Mouse (Mus musculus) limb, embryonic 10.5 days (tissue): ENCODE measurements around the gene Spdef. TPM values are rescaled to one million over a fixed set of nuclear protein-coding genes. Genes with fewer than 3 reads are reported as not detected.
A peak's percentile ranks its signal among the peaks of the same experiment; 100 is the strongest.

ENCODE experiments used
- DNase-seq: peaks from one replicate; pipeline ENCODE4 v3.0.0-alpha.2; 2017; ENCODE audit warnings: low spot score
- H3K27ac ChIP-seq: fragments of 300-500 bp; sonication (generic); 2 replicates; pipeline ENCODE4 v1.5.1; 2016; ENCODE audit warnings: mild to moderate bottlenecking
- H3K27me3 ChIP-seq: fragments of 300-500 bp; sonication (generic); 2 replicates; pipeline ENCODE4 v1.6.1; 2016; ENCODE audit warnings: low read depth, mild to moderate bottlenecking; ENCODE audit not compliant: poor library complexity, severe bottlenecking
- H3K36me3 ChIP-seq: fragments of 300-500 bp; sonication (generic); 2 replicates; pipeline ENCODE4 v1.6.1; 2016; ENCODE audit warnings: mild to moderate bottlenecking, moderate library complexity
- H3K4me1 ChIP-seq: fragments of 300-500 bp; sonication (generic); 2 replicates; pipeline ENCODE4 v1.6.1; 2016
- H3K4me3 ChIP-seq: fragments of 300-500 bp; sonication (generic); 2 replicates; pipeline ENCODE4 v1.5.1; 2016; ENCODE audit warnings: mild to moderate bottlenecking, moderate library complexity
- H3K9me3 ChIP-seq: fragments of 300-500 bp; sonication (generic); replicated peaks from 2 replicates; pipeline ENCODE4 v1.6.1; 2016; ENCODE audit warnings: mild to moderate bottlenecking
- WGBS: fragments of 180-500 bp; shearing (Covaris S2); methylation state at CpG from one replicate; pipeline ENCODE4 v1.1.7; 2016; 5-methylcytosine and 5-hydroxymethylcytosine counted together
- polyA plus RNA-seq: library from polyadenylated mRNA; unstranded; fragments of >200 nt; fragmentation: Nextera tagmentation; extraction: Ambion mirVana; gene quantifications from 2 replicates; pipeline ENCODE4 v1.2.1, GENCODE M21; 2016

Spdef gene
- polyA plus RNA-seq = 0.26 TPM in 1 of 2 replicates, not detected in the other

DNA sequence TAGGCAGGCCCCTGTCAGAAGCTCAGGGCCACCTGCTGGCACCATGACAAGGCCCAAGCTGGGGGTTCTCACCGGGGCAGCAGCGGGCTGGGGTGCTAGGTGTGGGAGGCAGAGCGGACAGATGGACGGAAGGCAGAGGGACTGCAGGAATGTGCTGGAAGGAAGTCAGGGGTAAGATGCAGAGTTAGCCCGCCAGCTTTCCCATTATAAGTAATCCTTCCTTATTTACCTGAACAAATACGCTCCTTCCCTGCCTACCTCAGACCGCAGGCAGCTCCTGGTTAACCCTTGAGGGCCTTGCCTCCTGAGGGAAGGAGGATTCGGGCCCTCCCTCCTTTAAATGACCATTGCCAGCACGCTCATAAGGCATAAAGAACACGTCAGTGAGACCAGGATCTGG is at the start of gene Spdef:
TSS of gene Spdef (minus strand) at position 186 of the 400 bp plus-strand sequence.
- peak within 1 kb of the TSS; percentile 38 for H3K27ac ChIP-seq
- no peaks in the 10 kb centered on the region for H3K9me3 ChIP-seq
- no peaks in the 10 kb centered on the region for H3K27me3 ChIP-seq
- H3K4me3 ChIP-seq = 0 out of 2 replicates have a peak within 1 kb of the TSS, but pooled peaks have one; percentile 3
- WGBS = 87% methylated on average over 10 of the region's 10 CpGs
- H3K36me3 ChIP-seq = no peaks in the 10 kb centered on the region
- H3K4me1 ChIP-seq = peaks cover 38% of the 10 kb centered on the region
- DNase-seq = no peak

DNA sequence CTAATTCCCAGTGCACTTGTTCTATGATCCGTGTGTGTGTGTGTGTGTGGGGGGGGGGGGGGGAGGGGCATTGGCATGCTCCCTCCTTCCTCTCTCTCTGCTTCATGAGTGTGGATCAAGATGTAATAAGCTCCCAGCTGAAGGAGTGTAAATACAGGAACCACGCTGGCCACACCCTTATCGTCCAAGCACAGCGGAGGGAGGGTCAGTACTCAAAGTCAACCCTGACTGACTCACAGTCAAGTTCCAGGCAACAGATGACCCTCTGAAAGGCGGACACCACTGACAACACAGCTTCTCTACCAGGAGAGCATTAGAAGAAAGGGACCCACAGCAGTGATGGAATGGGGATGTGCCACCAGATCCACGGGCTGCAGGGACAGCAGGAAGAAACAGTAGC is 49.1 kb upstream of the Spdef start:
- Histone ChIP-seq H3K4me3 (no peak overlapping the region), H3K27me3 (no peaks in the 10 kb centered on the region), H3K4me1 (peaks cover 10% of the 10 kb centered on the region), H3K9me3 (no peaks in the 10 kb centered on the region), H3K36me3 (peaks cover 52% of the 10 kb centered on the region), H3K27ac (no peak overlapping the region)
- DNase-seq = no peak
- WGBS = 91% methylated on average over 6 of the region's 6 CpGs

DNA sequence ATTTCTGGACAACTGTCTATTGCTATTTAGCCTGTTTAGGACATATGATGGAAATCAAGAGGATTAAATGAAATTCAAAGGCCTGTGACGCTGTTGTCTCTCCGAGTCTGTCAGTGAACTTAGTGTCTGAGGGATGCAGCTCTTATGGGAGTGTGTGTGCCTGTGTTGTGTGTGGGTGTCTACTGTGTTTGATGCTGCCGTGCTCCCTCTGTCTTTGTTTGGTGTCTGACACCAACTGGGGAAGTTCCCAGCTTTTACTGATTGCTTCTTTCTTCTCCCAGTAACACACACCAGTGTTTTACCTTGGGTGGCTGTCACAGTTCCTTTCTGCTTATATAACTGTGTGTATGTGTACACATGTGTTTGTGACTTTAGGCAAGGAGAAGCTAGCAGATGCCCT is 45.4 kb upstream of the Spdef start:
- peaks cover 13% of the 10 kb centered on the region for H3K4me1 ChIP-seq
- no peak overlapping the region for H3K27ac ChIP-seq
- WGBS = 95% methylated on average over 3 of the region's 3 CpGs
- no peak overlapping the region for H3K4me3 ChIP-seq
- H3K27me3 ChIP-seq = no peaks in the 10 kb centered on the region
- peaks cover 57% of the 10 kb centered on the region for H3K36me3 ChIP-seq
- no peak for DNase-seq
- no peaks in the 10 kb centered on the region for H3K9me3 ChIP-seq

DNA sequence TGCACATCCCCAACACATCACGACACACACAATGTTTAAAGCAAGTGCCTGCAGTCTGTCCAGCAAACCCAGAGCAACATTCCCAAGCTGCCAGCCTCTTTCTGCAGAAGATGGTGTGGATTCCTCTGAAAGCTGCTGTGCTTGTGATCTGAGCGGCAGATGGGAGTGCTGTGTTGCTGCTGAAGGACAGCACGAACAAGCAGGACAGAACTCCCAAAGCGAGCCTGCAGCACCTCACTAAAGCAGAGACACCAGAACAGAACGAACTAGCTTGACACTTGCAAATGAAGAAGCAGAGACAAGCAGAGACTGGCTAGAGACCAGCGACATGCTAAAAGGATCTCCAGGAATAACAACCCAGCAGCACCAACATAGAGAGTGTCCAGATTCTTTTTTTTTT is 42.9 kb upstream of the Spdef start:
- Histone ChIP-seq H3K27me3 (no peaks in the 10 kb centered on the region), H3K27ac (no peak overlapping the region), H3K4me1 (peaks cover 13% of the 10 kb centered on the region), H3K9me3 (no peaks in the 10 kb centered on the region), H3K4me3 (no peak overlapping the region), H3K36me3 (peaks cover 68% of the 10 kb centered on the region)
- WGBS = 86% methylated on average over 6 of the region's 6 CpGs
- no peak for DNase-seq

DNA sequence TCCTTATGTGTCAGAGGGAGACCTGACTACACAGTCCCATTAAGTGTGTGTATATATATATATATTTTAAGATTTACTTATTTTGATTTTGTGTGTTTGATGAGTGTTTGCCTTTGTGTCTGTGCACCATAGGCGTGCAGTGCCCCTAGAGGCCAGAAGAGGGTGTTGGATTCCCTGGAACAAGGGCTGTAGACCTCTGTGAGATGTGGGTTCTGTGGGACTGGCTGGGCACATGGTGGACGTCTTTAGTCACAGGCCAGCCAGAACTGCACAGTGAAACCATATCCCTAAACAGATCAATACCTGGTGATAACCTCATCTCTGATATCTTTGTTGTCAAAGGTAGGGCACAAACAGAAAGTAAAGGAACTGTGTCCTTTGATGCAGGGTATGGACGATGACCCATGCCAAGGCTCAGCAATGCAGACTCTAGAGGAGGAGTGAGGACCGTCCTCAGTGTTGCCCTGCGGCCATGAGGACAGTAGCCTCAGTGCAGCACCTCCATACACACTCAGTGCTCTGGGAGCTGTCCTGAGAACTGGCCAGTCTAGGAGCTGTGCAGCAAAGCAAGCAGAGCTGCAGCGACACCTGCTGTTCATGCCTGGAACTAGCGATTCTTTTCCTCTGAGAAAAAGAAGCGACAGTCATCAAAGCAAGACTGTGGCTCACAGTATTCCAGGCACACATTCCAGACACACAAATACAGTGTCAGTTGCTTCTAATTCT is 40.2 kb upstream of the Spdef start:
- no peak overlapping the region for H3K27ac ChIP-seq
- peaks cover 77% of the 10 kb centered on the region for H3K36me3 ChIP-seq
- no peak overlapping the region for H3K4me3 ChIP-seq
- peak; percentile 81 for DNase-seq
- no peaks in the 10 kb centered on the region for H3K27me3 ChIP-seq
- H3K9me3 ChIP-seq = no peaks in the 10 kb centered on the region; the same call in 1 of the 2 replicates
- peaks cover 13% of the 10 kb centered on the region for H3K4me1 ChIP-seq
- 69% methylated on average over 8 of the region's 8 CpGs for WGBS

DNA sequence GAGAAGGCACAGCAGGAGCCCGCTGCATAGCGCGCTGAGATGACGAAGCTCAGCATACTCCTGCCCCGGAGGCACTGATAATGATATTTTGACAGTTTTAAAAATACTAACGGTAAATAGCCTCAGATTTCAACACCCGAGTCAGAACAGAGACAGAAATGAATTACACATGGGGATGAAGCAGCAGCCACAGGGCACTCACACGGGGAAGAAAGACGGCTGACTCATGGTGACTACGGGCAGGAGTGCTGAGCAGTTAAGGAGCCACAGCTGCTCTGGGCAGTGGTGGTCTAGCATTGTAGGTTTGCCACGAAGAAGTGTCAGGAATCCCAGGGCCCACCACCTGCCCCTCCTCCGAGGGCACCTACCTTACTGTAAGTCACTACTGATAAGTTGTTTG is 38.8 kb upstream of the Spdef start:
- H3K27me3 ChIP-seq = no peaks in the 10 kb centered on the region
- no peak overlapping the region for H3K4me3 ChIP-seq
- no peak overlapping the region for H3K27ac ChIP-seq
- H3K9me3 ChIP-seq = no peaks in the 10 kb centered on the region; the same call in 1 of the 2 replicates
- 93% methylated on average over 12 of the region's 12 CpGs for WGBS
- no peak for DNase-seq
- peaks cover under 1% of the 10 kb centered on the region; the same call in 1 of the 2 replicates for H3K4me1 ChIP-seq
- H3K36me3 ChIP-seq = peaks cover 89% of the 10 kb centered on the region

DNA sequence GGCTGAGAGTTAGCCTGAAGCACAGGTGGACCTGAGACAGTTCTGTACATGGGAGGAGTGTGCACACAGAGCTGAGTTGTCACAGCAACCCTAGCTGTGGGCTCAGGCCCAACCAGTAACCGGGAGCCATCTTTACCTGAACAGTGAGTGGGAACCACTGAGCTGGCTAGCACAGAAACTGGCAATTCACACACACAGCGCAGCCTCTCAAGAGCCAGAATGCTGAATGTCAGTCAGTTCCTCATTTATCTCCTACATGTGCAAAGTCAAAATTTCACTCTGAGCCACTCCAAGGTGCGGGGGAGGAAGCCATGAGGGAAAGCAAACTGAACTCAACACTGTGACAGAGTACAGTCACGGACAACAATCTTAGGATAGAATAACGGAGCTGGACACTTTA is 38.4 kb upstream of the Spdef start:
- Histone ChIP-seq H3K9me3 (no peaks in the 10 kb centered on the region; the same call in 1 of the 2 replicates), H3K36me3 (peaks cover 89% of the 10 kb centered on the region), H3K27ac (no peak overlapping the region), H3K4me1 (no peaks in the 10 kb centered on the region), H3K4me3 (no peak overlapping the region), H3K27me3 (no peaks in the 10 kb centered on the region)
- no peak for DNase-seq
- WGBS = 92% methylated on average over 5 of the region's 5 CpGs

DNA sequence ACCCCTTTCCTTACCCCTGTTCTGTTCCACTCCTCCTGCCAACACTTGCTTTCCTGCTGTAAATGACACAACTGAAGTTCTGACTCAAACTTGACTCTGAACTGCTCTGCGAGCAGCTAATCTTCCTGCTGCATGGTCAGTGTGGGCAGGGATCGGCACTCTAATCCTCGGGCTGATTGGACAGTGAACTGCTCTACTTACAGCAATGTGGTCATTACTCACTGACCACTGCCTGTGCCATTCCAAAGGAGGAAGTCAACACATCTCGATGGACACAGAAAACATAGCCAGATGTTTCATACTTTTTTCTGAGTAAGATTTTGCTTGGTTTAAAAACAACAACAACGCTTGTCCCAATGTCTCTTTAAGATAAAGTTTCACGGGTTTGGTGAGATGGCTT is 36.3 kb upstream of the Spdef start:
- no peak overlapping the region for H3K4me3 ChIP-seq
- H3K27me3 ChIP-seq = no peaks in the 10 kb centered on the region
- WGBS = 97% methylated on average over 6 of the region's 6 CpGs
- peaks cover 84% of the 10 kb centered on the region for H3K36me3 ChIP-seq
- no peak for DNase-seq
- H3K9me3 ChIP-seq = no peaks in the 10 kb centered on the region; the same call in 1 of the 2 replicates
- no peak overlapping the region for H3K27ac ChIP-seq
- H3K4me1 ChIP-seq = no peaks in the 10 kb centered on the region

DNA sequence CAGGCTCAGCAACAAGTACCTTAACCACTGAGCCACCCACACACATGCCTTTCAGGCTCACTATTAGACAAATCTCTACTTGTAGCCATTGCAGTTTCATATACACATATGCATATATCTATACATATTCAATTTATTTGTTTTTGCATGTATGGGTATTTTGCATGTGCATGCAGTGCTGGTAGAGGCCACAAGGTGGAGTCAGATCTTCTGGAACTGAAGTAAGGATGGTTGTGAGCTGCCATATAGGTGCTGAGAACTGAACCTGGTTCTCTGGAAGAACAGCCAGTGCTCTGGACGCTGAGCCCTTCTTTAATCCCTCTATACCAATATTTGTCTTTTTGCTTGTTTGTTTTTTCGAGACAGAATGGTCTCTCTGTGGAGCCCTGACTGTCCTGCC is 35.7 kb upstream of the Spdef start:
- no peak overlapping the region for H3K27ac ChIP-seq
- H3K4me3 ChIP-seq = no peak overlapping the region
- 94% methylated on average over 2 of the region's 2 CpGs for WGBS
- no peaks in the 10 kb centered on the region for H3K27me3 ChIP-seq
- H3K36me3 ChIP-seq = peaks cover 78% of the 10 kb centered on the region
- no peaks in the 10 kb centered on the region; the same call in 1 of the 2 replicates for H3K9me3 ChIP-seq
- no peaks in the 10 kb centered on the region for H3K4me1 ChIP-seq
- DNase-seq = no peak

DNA sequence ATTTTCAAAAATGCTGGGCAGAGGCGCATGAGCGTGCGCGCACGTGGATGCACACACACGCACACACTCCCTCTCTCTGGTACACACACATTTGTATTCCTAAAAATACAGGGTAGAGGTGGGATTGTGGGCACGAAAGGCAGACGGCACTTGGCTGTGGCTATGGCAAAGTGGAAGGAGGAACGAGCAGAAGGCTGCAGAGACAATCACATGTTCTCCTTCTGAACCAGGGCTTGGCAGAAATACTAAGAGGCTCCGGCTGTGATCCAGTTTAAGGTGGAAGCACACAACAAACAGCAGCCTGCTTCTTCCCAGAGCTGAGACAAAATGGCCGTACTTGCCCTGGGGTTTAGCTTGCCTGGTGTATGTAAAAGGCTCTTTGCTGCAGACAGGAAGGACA is 34.1 kb upstream of the Spdef start:
- Histone ChIP-seq H3K4me1 (no peaks in the 10 kb centered on the region), H3K4me3 (no peak overlapping the region), H3K27me3 (no peaks in the 10 kb centered on the region), H3K9me3 (no peaks in the 10 kb centered on the region; the same call in 1 of the 2 replicates), H3K27ac (no peak overlapping the region), H3K36me3 (peaks cover 63% of the 10 kb centered on the region)
- 93% methylated on average over 11 of the region's 11 CpGs for WGBS
- no peak for DNase-seq

DNA sequence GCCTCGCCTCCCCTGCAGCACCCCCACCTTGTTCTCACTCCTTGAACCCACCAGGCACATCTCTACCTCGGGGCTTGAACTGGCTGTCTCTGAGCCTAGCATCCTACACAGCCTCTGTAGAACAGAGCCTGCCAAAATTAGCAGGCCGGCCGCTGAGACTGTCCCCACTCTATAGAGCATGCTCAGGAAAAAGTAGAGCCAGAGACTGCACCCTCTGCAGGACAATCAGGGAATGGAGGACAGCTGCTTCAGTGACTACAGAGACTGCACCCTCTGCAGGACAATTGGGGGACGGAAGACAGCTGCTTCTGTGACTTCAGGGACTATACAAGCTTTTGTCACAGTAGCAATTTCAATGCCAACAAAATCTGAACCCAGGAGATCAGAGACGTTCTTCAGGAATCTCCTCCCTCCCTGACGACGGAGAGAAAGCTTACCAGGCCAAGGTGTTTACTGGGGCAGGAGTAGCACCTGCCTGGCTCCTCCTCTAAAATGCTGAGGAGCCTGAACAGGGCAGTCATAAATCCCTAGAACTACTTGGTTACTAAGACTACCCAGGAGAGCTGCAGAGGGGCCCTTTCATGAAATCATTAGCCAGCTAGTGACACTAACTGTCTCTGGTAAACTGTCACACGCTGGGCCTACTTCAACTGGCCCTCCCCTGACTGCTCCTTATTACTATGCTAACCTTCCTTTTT is 33.0 kb upstream of the Spdef start:
- no peaks in the 10 kb centered on the region for H3K27me3 ChIP-seq
- WGBS = 44% methylated on average over 9 of the region's 9 CpGs
- no peak overlapping the region for H3K4me3 ChIP-seq
- H3K9me3 ChIP-seq = no peaks in the 10 kb centered on the region; the same call in 1 of the 2 replicates
- DNase-seq = peak; percentile 68
- H3K27ac ChIP-seq = no peak overlapping the region
- H3K36me3 ChIP-seq = peaks cover 54% of the 10 kb centered on the region
- H3K4me1 ChIP-seq = no peaks in the 10 kb centered on the region

DNA sequence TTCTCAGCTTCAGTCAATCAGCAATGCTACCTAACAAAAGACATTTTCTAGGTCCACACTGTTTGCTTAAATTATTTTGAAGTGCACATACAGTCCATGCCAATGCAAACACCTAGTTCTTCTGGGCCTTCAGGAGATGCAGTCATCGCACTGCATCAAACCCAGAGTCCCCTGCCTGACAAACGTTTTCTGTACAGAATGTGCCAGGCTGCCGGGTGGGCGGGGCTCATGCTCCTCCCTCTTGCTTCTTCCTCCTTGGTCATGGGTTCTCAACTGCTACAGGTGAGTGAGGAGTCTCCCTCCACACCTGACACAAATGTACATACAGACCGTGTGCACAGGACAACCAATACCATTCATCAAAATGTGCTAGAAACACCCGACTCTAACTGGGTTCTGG is 31.4 kb upstream of the Spdef start:
- H3K36me3 ChIP-seq = peaks cover 54% of the 10 kb centered on the region
- no peak for DNase-seq
- 85% methylated on average over 6 of the region's 6 CpGs for WGBS
- H3K27me3 ChIP-seq = no peaks in the 10 kb centered on the region
- H3K9me3 ChIP-seq = no peaks in the 10 kb centered on the region; the same call in 1 of the 2 replicates
- 0 out of 2 replicates have a peak, but pooled peaks cover 4% of the 10 kb centered on the region for H3K4me1 ChIP-seq
- no peak overlapping the region for H3K27ac ChIP-seq
- no peak overlapping the region for H3K4me3 ChIP-seq
